Mouse (Mus musculus): Measurements from ENCODE around the gene Cacnb4.

- no peak for TF ChIP-seq CTCF (IDR thresholded peaks at IDR 0.05; ENCODE audit: insufficient read depth, low read depth, low read length)
- no peak for TF ChIP-seq POLR2A (IDR thresholded peaks at IDR 0.05; ENCODE audit: insufficient read depth, low read depth, low read length)
Observed at GRCm38 (mm10) chr2:52674886-52675277, 1.7 kb downstream of the Cacnb4 start.

Data from olfactory bulb, adult 2 months (tissue).